Mouse (Mus musculus): ENCODE results near the gene Tm4sf5.
"Not testable (repeated sequence)": the region's sequence is repeated elsewhere in the genome, so short reads cannot be mapped to it uniquely, and the experiment has no call there.

Tm4sf5 gene

GRCm38 (mm10) chr11:70509753-70510564 is 4.9 kb downstream of the Tm4sf5 start:
- CTCF ChIA-PET = no interaction called here

GRCm38 (mm10) chr11:70511242-70511641 is 6.2 kb downstream of the Tm4sf5 start:
- CTCF ChIA-PET = interaction anchor here (0.7 kb wide), 3 partner anchors 8 to 1436 kb away, joined by 3 to 4 read pairs (median 4); partner anchors contain the start of gene Gltpd2

- CTCF ChIA-PET = interaction anchor here (0.6 to 0.7 kb wide), 2 partner anchors 81 to 1436 kb away, joined by 3 read pairs; no protein-coding TSS in a partner anchor
These were observed 6.8 kb downstream of the Tm4sf5 start for GRCm38 (mm10) chr11:70511825-70512224.

- CTCF ChIA-PET = no interaction called here
These were observed 7.8 kb downstream of the Tm4sf5 start for GRCm38 (mm10) chr11:70512709-70513342.

GRCm38 (mm10) chr11:70513520-70513919 is 8.5 kb downstream of the Tm4sf5 start:
- CTCF ChIA-PET = no interaction called here

- CTCF ChIA-PET = no interaction called here
These were observed 9.2 kb downstream of the Tm4sf5 start, which contains the start of gene Vmo1 for GRCm38 (mm10) chr11:70514288-70514687. Gene Vmo1 (minus strand): TSS chr11:70514616.

- CTCF ChIA-PET = no interaction called here
These were observed 11.3 kb downstream of the Tm4sf5 start for GRCm38 (mm10) chr11:70516352-70516751.

GRCm38 (mm10) chr11:70518436-70518835 is 13.4 kb downstream of the Tm4sf5 start:
- CTCF ChIA-PET = no interaction called here

GRCm38 (mm10) chr11:70518923-70519322 is 13.9 kb downstream of the Tm4sf5 start, which contains the start of gene Gltpd2:
Gene Gltpd2 (plus strand): TSS chr11:70519196.
- CTCF ChIA-PET = interaction anchor here (0.5 kb wide), 2 partner anchors 8 to 20 kb away, joined by 3 to 4 read pairs; no protein-coding TSS in a partner anchor

GRCm38 (mm10) chr11:70520178-70520769 is 15.2 kb downstream of the Tm4sf5 start:
- CTCF ChIA-PET = interaction anchor here (1.3 kb wide), 1 partner anchor 108 kb away, joined by 4 read pairs; no protein-coding TSS in a partner anchor

- CTCF ChIA-PET = not testable (repeated sequence)
These were observed 18.4 kb downstream of the Tm4sf5 start for GRCm38 (mm10) chr11:70523306-70523989.

GRCm38 (mm10) chr11:70524782-70525181 is 19.7 kb downstream of the Tm4sf5 start:
- CTCF ChIA-PET = interaction anchor here (0.6 kb wide), 1 partner anchor 175 kb away, joined by 3 read pairs; the partner anchor contains the start of gene Inca1

GRCm38 (mm10) chr11:70525184-70525678 is 20.2 kb downstream of the Tm4sf5 start, which contains the start of gene Psmb6:
Gene Psmb6 (plus strand): TSS chr11:70525367.
- CTCF ChIA-PET = interaction anchor here (0.6 kb wide), 1 partner anchor 175 kb away, joined by 3 read pairs; the partner anchor contains the start of gene Inca1

- CTCF ChIA-PET = no interaction called here
These were observed 20.7 kb downstream of the Tm4sf5 start for GRCm38 (mm10) chr11:70525726-70526125.

GRCm38 (mm10) chr11:70526211-70526610 is 21.2 kb downstream of the Tm4sf5 start:
- CTCF ChIA-PET = no interaction called here

GRCm38 (mm10) chr11:70528610-70529009 is 23.6 kb downstream of the Tm4sf5 start:
- CTCF ChIA-PET = interaction anchor here (0.5 kb wide), 1 partner anchor 95 kb away, joined by 3 read pairs; no protein-coding TSS in a partner anchor

- CTCF ChIA-PET = interaction anchor here (0.7 kb wide), 1 partner anchor 235 kb away, joined by 3 read pairs; no protein-coding TSS in a partner anchor
These were observed 26.0 kb downstream of the Tm4sf5 start for GRCm38 (mm10) chr11:70531065-70531464.

- CTCF ChIA-PET = no interaction called here
These were observed 27.8 kb downstream of the Tm4sf5 start, which contains the start of gene Gm40193 for GRCm38 (mm10) chr11:70532839-70533238. Gene Gm40193 (minus strand): TSS chr11:70532939.

- CTCF ChIA-PET = interaction anchor here (0.7 kb wide), 1 partner anchor 20 kb away, joined by 3 read pairs; the partner anchor contains the start of gene Gltpd2
These were observed 34.4 kb downstream of the Tm4sf5 start for GRCm38 (mm10) chr11:70539423-70539822.

GRCm38 (mm10) chr11:70539877-70540587 is 35.0 kb downstream of the Tm4sf5 start, which contains the start of gene Pld2:
Gene Pld2 (plus strand): TSS chr11:70540064.
- CTCF ChIA-PET = no interaction called here
